Mouse (Mus musculus): Measurements from ENCODE around the gene Ankrd66. TPM values are rescaled to one million over a fixed set of nuclear protein-coding genes. Genes with fewer than 3 reads are reported as not detected.
"Not testable (repeated sequence)": the region's sequence is repeated elsewhere in the genome, so short reads cannot be mapped to it uniquely, and the experiment has no call there.

Gene Ankrd66
- polyA plus RNA-seq, 1 experiment from 2014 or later, result 0.85 TPM

DNA sequence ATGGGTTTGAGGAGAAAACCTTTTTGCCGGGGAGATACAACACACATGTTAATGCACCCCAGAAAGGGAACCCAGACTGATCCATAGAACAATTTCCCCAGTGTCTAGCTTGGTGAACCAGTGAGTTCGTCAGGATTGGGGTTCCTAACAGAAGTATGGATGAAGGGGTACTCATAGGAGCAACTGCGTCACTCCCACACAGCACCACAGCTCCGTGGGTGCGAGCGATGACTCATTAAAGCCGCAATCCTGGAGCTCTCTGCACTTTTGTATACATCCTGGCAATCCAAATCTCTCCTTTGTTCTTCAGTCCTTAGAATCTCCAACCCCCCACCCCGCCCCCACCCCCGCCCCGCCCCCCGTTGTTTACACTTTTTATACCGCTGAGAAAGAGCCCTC, 24.2 kb upstream of the Ankrd66 start:
- Histone ChIP-seq H3K4me2 (replicated peaks) (peak overlapping the region; percentile 69), H3K27me3 (peaks cover 4% of the 10 kb centered on the region; the same call in 1 of the 2 replicates), H3K27ac (no peak overlapping the region), H3K4me1 (peaks cover 6% of the 10 kb centered on the region), H3K4me3 (peak overlapping the region; percentile 40), H3K9ac (peak overlapping the region; percentile 57; the same call in 1 of the 2 replicates), H3K9me3 (replicated peaks) (no peaks in the 10 kb centered on the region), H3K36me3 (no peaks in the 10 kb centered on the region)
- ATAC-seq (ENCODE audit: low FRiP score), result peak; percentile 51
- 6% methylated on average over 12 of the region's 12 CpGs for WGBS

DNA sequence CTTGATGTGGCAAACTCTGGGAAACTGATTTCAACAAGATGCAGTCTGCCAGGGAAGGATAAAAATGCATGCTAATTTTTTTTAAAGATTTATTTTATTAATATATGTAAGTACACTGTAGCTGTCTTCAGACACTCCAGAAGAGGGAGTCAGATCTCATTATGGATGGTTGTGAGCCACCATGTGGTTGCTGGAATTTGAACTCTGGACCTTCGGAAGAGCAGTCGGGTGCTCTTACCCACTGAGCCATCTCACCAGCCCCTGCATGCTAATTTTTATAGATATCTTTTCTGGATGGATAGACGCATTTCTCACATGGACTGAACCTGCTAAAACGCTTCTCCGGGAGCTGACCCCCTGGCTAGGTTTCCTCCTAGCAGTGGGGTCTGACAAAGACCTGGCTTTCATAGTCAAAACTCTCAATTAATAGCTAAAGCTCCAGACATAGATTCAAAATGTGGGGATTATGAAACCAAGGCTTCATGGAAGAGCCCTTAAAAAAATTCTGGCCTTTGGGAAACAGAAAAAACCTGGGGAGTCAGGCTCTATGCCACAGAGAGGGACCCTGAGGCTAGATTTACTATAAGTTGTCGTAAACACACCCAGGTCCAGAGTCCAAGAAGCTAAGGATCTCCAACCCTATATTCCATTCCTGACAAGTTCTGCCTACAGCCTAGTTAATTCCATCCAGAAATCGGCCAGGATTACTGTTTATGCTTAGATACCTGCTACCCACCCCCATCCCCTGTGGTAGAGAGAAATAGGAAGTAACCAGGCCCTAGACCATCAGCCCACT, 20.0 kb upstream of the Ankrd66 start:
- Histone ChIP-seq H3K36me3 (no peaks in the 10 kb centered on the region), H3K9ac (no peak overlapping the region), H3K27ac (no peak overlapping the region), H3K27me3 (no peaks in the 10 kb centered on the region), H3K4me1 (peaks cover under 1% of the 10 kb centered on the region; the same call in 1 of the 2 replicates), H3K4me3 (no peak overlapping the region), H3K9me3 (replicated peaks) (no peaks in the 10 kb centered on the region), H3K4me2 (replicated peaks) (no peak overlapping the region)
- whole genome bisulfite sequencing, result 85% methylated on average over 7 of the region's 7 CpGs
- ATAC-seq (ENCODE audit: low FRiP score), result no peak

- Histone ChIP-seq H3K27ac (no peak overlapping the region), H3K36me3 (no peaks in the 10 kb centered on the region), H3K9me3 (replicated peaks) (no peaks in the 10 kb centered on the region), H3K4me2 (replicated peaks) (no peak overlapping the region), H3K4me1 (peaks cover 3% of the 10 kb centered on the region; the same call in 1 of the 2 replicates), H3K27me3 (no peaks in the 10 kb centered on the region), H3K4me3 (no peak overlapping the region), H3K9ac (no peak overlapping the region)
- ATAC-seq (ENCODE audit: low FRiP score), result no peak
- WGBS, result 88% methylated on average over 3 of the region's 3 CpGs
These were observed 15.2 kb upstream of the Ankrd66 start for GRCm38 (mm10) chr17:43558678-43559077.

DNA sequence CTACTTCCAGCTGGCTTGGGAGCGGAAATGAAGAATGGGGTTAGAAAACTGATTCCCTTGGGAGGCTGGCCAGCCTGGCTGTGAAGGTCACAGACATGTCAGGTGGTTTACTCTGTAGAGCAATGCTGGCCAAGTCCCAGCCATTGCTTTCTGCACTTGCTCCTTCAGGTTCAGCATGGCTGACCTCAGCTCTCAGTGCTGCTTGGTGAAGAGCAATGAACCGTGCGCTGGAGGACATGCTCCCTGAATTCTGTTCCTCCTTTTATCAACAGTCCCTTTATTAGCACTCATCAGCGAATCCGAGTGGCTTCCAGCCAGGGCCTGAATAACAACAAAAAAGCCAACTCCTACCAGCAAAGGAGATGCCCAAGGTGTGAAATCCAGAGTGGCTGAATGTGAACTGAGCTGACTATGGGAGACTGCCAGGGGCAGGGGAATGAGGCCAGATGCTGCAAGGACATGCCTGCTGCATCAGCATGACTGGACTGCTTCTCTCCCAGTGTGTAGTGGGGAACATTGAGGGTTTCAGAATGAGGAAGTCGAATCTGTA, 14.2 kb upstream of the Ankrd66 start:
- Histone ChIP-seq H3K27me3 (no peaks in the 10 kb centered on the region), H3K4me2 (replicated peaks) (no peak overlapping the region), H3K9me3 (replicated peaks) (no peaks in the 10 kb centered on the region), H3K4me1 (peaks cover 3% of the 10 kb centered on the region; the same call in 1 of the 2 replicates), H3K27ac (no peak overlapping the region), H3K9ac (no peak overlapping the region), H3K4me3 (no peak overlapping the region), H3K36me3 (no peaks in the 10 kb centered on the region)
- WGBS, result 30% methylated on average over 6 of the region's 6 CpGs
- peak; percentile 80 for ATAC-seq (ENCODE audit: low FRiP score)

DNA sequence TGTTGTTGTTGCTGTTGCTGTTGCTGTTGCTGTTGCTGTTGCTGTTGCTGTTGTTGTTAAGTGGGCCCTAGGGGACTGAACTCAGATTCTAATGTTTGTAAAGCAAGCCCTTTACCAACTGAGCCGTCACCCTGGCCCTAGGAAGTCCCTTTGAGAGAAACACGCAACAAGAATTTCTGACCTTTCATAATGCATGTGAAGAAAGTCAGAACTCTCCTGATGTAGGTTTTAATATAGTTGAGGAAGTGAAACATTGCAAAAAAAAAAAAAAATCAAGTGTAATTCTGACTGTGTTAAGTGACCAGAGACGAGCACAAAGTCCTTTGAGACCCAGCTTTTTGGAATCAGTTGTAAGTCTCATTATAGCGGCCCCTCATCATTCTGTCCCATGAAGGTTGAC, 13.7 kb upstream of the Ankrd66 start:
- 70% methylated on average over 4 of the region's 4 CpGs for WGBS
- no peak for ATAC-seq (ENCODE audit: low FRiP score)
- no peaks in the 10 kb centered on the region for H3K27me3 ChIP-seq

GRCm38 (mm10) chr17:43554516-43555403, 11.3 kb upstream of the Ankrd66 start:
- H3K9me3 ChIP-seq (replicated peaks), result no peaks in the 10 kb centered on the region
- H3K4me1 ChIP-seq, result peaks cover 7% of the 10 kb centered on the region; the same call in 1 of the 2 replicates
- no peak overlapping the region for H3K4me3 ChIP-seq
- no peak overlapping the region for H3K27ac ChIP-seq
- no peak for ATAC-seq (ENCODE audit: low FRiP score)
- no peaks in the 10 kb centered on the region for H3K27me3 ChIP-seq
- H3K4me2 ChIP-seq (replicated peaks), result no peak overlapping the region
- no peaks in the 10 kb centered on the region for H3K36me3 ChIP-seq
- H3K9ac ChIP-seq, result no peak overlapping the region
- WGBS, result 81% methylated on average over 12 of the region's 12 CpGs

More for the DNA sequence above, 13.7 kb upstream of the Ankrd66 start:
- Histone ChIP-seq H3K27ac (no peak overlapping the region), H3K4me1 (peaks cover 3% of the 10 kb centered on the region; the same call in 1 of the 2 replicates), H3K9me3 (replicated peaks) (no peaks in the 10 kb centered on the region), H3K4me3 (no peak overlapping the region), H3K9ac (no peak overlapping the region), H3K4me2 (replicated peaks) (no peak overlapping the region), H3K36me3 (no peaks in the 10 kb centered on the region)

DNA sequence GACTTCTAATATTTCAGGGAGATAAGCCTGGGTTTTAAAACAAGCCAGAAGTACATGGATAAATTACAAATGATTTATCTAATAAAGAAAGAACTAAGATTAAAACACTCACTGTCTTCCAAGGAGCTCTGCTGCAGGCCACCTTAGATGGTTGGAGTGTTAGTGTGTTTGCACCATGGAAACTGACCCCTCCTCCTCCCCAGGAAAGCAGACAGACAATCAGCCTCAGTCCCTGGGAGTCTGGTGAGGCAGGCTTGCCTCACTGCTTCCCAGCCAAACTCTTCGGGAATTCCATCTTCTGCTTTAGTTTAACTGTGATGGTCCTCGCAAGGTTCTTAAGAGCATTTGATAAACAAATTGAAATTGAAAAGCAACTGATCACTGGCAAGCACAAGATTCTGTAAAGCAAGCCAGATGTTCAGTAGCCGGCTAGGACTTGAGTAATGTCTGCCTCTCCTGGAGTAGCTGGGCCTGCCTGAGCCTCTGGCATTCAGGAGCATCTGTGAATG, 7.7 kb upstream of the Ankrd66 start:
- 27% methylated on average over 3 of the region's 3 CpGs for WGBS
- Histone ChIP-seq H3K4me1 (0 out of 2 replicates have a peak, but pooled peaks cover 4% of the 10 kb centered on the region), H3K27ac (no peak overlapping the region), H3K4me2 (replicated peaks) (no peak overlapping the region), H3K4me3 (no peak overlapping the region), H3K9ac (no peak overlapping the region), H3K9me3 (replicated peaks) (no peaks in the 10 kb centered on the region), H3K36me3 (no peaks in the 10 kb centered on the region), H3K27me3 (no peaks in the 10 kb centered on the region)
- ATAC-seq (ENCODE audit: low FRiP score), result no peak

DNA sequence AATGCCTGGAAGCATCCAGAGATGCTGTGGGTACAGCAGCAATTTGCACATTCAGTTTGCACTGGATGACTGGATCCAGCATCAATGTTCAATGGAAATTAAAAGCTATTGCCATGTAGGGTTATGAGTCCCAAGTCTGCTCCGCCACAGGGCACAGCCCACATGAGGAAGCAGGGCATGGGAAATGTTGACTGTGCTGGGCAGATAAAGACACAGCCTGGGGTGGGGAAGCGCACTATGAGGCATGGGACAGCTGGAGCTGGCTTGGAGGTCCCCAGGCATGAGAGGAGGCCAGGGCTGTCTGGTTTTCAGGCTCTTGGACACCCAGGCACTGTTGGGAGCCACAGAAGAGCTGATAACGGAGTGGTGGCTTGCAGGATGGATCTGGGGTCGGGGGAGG, 601 bp upstream of the Ankrd66 start:
- Histone ChIP-seq H3K4me3 (no peak overlapping the region), H3K4me1 (no peaks in the 10 kb centered on the region), H3K9me3 (replicated peaks) (no peaks in the 10 kb centered on the region), H3K27ac (no peak overlapping the region), H3K9ac (no peak overlapping the region), H3K4me2 (replicated peaks) (no peak overlapping the region), H3K27me3 (no peaks in the 10 kb centered on the region), H3K36me3 (no peaks in the 10 kb centered on the region)
- 92% methylated on average over 4 of the region's 4 CpGs for WGBS
- ATAC-seq (ENCODE audit: low FRiP score), result no peak

DNA sequence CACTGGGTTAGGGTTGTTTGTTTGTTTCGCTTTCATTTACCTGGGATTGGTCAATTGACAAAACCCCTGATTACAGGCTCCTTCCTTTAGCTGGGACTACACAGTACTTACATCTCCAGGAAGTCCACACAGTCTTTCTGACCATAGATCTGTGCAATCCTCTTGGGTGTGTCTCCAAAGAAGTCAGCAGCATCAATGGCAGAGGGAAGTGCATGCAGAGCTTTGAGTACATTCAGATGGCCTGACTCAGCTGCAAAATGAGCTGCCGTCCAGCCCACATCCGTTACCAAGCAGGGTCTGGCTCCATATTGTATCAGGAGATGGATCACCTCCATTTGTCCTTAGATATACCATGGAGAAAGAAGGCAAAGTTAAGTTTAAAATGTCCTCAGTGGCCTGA, 4.7 kb downstream of the Ankrd66 start:
- Histone ChIP-seq H3K36me3 (no peaks in the 10 kb centered on the region), H3K9me3 (replicated peaks) (no peaks in the 10 kb centered on the region), H3K9ac (no peak overlapping the region), H3K27me3 (no peaks in the 10 kb centered on the region), H3K27ac (no peak overlapping the region), H3K4me2 (replicated peaks) (no peak overlapping the region), H3K4me3 (no peak overlapping the region), H3K4me1 (peaks cover 6% of the 10 kb centered on the region)
- 96% methylated on average over 3 of the region's 3 CpGs for WGBS
- no peak for ATAC-seq (ENCODE audit: low FRiP score)

GRCm38 (mm10) chr17:43536841-43537240, 6.6 kb downstream of the Ankrd66 start:
- not testable (repeated sequence) for H3K4me2 ChIP-seq (replicated peaks); H3K4me1 ChIP-seq; H3K27me3 ChIP-seq; H3K9ac ChIP-seq; H3K27ac ChIP-seq; ATAC-seq (ENCODE audit: low FRiP score); H3K9me3 ChIP-seq (replicated peaks); H3K36me3 ChIP-seq; H3K4me3 ChIP-seq
- WGBS, result 90% methylated on average over 6 of the region's 6 CpGs

GRCm38 (mm10) chr17:43534362-43535222, 8.8 kb downstream of the Ankrd66 start:
- ATAC-seq (ENCODE audit: low FRiP score), result peak; percentile 73
- Histone ChIP-seq H3K27ac (no peak overlapping the region), H3K9me3 (replicated peaks) (no peaks in the 10 kb centered on the region), H3K4me3 (peak overlapping the region; percentile 20), H3K27me3 (no peaks in the 10 kb centered on the region), H3K4me1 (peaks cover 6% of the 10 kb centered on the region), H3K36me3 (no peaks in the 10 kb centered on the region), H3K9ac (no peak overlapping the region), H3K4me2 (replicated peaks) (peak overlapping the region; percentile 42)
- 6% methylated on average over 23 of the region's 23 CpGs for WGBS
